Mouse (Mus musculus) stomach, postnatal 0 days (tissue): ENCODE results near the gene Hspb1.

Experiments
- CTCF ChIP-seq: IDR thresholded peaks from 2 replicates; pipeline ENCODE4 v1.5.1; 2016; ENCODE audit warnings: antibody characterized with exemption, low read depth, mild to moderate bottlenecking, moderate library complexity
- EP300 ChIP-seq: optimal IDR thresholded peaks from 2 replicates; pipeline ENCODE3; 2016; ENCODE audit warnings: antibody characterized with exemption

- TF ChIP-seq EP300 (no peak), CTCF (no peak)
Measured at GRCm38 (mm10) chr5:135908185-135908584, 20.5 kb downstream of the Hspb1 start.
